Mouse (Mus musculus) C2C12 (cell line): ENCODE measurements around the gene Syt9.

Experiments
- CTCF ChIP-seq: IDR thresholded peaks from one replicate; pipeline ENCODE4 v1.5.1; 2011; ENCODE audit not compliant: control insufficient read depth, insufficient read depth, insufficient read length
- FOSL1 ChIP-seq: IDR thresholded peaks from one replicate; pipeline ENCODE4 v1.8.0; 2011; ENCODE audit warnings: mild to moderate bottlenecking, low read length; ENCODE audit not compliant: poor library complexity, insufficient read depth, severe bottlenecking
- MAX ChIP-seq: IDR thresholded peaks from one replicate; pipeline ENCODE4 v1.6.1; 2011; ENCODE audit warnings: mild to moderate bottlenecking, control low read depth
- MYOD1 ChIP-seq: IDR thresholded peaks from one replicate; pipeline ENCODE4 v1.6.1; 2011; ENCODE audit warnings: low read depth; ENCODE audit not compliant: control insufficient read depth, insufficient read length
- USF1 ChIP-seq: IDR thresholded peaks from one replicate; pipeline ENCODE4 v1.6.1; 2011; ENCODE audit warnings: low read depth, mild to moderate bottlenecking, control low read depth, moderate library complexity

DNA sequence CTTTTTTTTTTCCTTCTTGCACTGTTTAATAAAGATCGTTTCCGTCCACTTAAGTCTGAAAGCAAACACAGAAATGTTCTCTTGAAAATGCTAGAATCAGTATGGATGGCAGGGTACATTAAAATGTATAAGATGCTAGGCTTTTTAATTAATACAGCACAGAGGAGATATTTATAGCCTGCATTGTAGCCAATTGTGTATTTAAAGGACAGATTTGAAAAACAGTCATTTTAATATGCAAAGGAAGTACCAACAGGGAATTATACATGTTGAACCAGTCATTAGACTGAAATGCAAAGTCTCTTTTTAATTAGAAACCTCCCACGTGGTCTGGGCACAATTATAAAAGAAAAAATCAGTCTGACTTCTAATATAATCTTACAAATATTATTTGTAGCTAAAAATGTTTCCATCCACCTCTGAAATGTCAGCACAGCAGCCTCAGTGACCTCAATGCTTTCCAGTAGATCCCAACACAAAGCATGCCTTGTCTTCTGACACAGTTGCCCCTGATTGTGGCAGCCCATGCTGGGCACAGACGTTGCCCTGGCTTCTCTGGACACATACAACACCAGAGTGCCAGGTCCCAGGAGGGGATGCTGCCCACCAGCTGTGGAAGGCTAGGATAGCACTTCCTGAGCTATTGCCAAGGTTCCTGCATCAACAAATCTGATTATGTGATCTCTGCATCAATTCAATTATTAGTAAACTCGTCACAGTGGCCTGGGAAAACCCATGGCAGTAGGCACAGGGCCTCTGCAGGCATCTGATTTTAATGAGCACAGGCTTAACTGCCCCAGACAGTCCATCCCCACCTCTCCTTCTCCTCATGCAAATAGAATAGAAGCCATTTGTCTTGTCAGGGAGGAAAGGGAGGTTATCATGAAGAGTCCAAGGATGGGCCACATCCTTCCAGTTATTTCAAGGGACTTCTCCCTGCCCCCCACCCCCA, 134.5 kb downstream of the Syt9 start:
- no peak for TF ChIP-seq CTCF
- no peak for TF ChIP-seq FOSL1
- no peak for TF ChIP-seq USF1
- no peak for TF ChIP-seq MAX
- no peak for TF ChIP-seq MYOD1
